Mouse (Mus musculus): ENCODE data around the gene Gpr89.

Gpr89 gene

DNA sequence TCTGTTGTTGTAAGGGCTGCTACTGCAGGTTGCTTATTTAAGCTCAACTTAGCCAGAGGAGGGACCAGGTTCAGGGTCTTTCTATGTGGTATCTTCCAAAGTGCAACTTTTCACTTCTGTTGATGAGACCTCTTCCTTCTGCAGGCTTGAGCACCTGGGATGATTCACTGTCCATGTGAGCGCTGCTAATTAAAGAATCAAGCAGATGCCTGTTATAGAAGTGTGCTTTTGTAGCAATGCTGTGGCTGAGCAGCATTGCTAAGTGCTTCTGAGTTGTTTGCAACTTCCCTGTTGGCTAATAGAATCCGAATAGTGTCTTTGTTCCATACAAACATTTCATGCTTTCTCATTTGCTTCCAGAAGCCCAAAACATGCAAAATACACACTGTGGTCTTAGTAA is 34.9 kb downstream of the Gpr89 start:
- DNase-seq (ENCODE audit: low read depth, low spot score) = no peak

DNA sequence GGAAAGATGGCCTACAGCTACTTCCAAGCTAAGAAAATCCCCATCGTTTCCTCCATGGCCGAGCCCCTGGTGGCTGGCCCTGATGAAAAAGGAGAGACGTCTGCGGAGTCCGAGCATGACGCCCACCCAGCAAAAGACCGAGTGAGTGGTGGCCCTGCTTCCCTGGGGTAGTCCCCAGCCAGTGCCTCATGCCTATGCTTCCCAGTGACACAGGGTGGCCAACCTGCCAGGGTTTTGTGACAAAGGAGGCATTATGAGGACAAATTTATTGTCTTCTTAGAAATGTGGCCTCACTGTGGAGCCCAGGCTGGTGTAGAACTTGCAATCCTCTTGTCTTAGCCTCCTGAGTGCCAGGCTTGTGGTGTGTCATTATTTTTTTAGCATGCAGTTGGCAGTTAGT is 36.1 kb downstream of the Gpr89 start:
- DNase-seq (ENCODE audit: low read depth, low spot score) = no peak

DNA sequence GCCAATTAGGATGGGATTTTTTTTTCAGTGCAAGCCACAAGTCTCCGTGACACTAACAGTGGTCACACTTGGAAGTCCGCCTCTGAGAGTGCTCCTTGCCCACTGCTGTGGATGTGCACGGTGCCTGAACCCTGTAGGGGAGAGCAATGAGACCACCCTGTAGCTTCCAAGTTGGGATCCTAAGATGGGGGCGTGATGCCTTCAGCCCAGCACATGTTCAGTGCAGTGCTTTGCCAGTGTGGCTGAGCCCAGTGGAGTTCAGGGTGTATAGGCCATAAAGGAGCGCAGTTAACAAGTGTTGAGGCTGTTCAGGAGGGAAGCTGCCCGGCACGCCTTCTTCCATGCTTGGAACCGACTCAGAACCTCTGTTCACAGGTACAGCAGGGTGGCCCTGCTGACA is 36.6 kb downstream of the Gpr89 start:
- no peak for DNase-seq (ENCODE audit: low read depth, low spot score)

DNA sequence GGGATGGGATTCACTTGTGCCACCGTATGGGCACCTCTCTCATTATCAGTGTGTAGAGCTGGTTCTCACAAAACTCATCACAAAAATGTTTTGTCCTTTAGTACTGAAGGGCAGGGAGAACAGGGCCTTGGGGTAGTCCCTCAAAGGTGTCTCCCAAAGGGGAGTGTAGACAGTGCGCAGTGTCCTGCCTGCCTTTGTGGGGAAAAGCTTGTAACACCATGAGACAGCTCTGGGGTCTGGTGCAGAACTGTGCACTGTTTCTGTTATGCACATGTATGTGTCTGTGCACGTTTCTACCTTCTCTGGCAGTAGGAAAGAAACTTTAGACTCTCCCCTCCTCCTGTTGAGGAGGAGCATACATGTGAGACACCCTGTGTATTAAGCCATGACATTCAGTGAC is 37.3 kb downstream of the Gpr89 start:
- no peak for DNase-seq (ENCODE audit: low read depth, low spot score)

DNA sequence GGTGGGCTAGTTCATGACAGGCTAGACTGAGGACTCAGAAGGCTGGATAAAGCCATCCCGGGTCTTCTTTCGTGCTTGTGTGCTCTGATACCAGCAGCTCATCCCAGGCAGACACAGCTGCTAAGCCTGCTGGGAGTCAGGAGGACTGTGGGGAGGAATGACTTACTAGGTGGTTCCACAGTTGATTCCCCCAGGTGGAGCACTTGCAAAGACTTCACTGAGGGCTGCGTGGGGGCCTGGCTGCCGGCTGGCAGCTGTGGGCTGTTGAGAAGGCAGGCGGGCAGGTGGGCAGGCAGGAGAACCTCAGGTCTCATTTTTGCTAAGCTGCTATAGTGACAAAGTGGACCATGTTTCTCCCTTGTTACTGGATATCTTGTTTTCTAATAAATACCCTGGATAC is 44.6 kb downstream of the Gpr89 start:
- DNase-seq (ENCODE audit: low read depth, low spot score) = no peak

DNA sequence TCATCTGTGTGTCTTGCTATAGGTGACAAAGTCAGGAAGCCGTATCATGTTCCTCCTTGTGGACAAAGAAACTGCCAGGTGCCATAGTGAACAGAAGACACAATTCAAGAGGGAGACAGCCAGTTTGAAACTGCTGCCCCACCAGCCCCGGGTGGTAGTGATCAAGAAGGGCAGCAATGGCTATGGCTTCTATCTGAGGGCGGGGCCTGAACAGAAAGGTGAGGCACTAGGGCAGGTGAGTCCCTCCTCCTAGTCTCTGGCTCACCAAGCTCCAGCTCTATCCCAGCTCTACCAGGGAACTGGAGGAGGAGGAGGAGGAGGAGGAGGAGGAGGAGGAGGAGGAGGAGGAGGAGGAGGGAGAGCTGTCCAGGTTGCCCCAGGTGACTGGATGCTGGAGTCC is 49.3 kb downstream of the Gpr89 start:
- no peak for DNase-seq (ENCODE audit: low read depth, low spot score)

DNA sequence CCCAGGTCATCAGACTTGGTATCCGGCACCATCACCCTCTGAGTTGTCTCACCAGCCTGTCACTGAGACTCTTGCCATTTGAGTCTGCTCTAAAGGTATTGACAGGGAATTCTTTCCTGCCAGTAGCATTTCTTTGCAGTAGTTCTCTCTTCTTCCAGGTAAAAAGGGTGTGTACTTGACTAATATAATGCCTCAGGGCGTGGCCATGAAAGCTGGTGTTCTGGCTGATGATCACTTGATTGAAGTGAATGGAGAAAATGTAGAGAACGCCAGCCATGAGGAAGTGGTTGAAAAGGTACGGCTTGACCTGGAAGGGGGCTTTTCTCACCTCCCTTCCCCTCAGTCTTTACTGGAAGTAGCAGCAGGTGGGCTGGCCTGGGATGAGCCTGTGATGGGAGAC is 50.8 kb downstream of the Gpr89 start:
- no peak for DNase-seq (ENCODE audit: low read depth, low spot score)

DNA sequence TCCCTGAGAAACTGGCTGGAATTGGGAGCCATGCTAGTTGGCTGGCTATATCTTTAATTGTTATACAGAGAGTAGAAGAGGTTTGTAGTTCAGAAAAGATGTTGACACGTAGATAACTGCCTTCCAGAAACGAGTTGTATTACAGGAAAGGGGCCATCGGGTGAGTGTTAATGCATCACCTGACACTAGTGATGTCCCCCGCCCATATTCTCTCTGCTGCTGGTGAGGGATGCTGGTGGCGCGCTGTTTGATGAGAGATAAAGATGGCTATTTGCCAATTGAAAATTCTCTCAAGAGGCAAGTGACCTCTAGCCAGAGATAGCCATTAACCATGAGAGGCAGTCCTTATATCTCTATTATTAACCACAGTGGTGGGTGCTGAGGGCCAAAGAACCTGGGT is 52.6 kb downstream of the Gpr89 start:
- no peak for DNase-seq (ENCODE audit: low read depth, low spot score)

DNA sequence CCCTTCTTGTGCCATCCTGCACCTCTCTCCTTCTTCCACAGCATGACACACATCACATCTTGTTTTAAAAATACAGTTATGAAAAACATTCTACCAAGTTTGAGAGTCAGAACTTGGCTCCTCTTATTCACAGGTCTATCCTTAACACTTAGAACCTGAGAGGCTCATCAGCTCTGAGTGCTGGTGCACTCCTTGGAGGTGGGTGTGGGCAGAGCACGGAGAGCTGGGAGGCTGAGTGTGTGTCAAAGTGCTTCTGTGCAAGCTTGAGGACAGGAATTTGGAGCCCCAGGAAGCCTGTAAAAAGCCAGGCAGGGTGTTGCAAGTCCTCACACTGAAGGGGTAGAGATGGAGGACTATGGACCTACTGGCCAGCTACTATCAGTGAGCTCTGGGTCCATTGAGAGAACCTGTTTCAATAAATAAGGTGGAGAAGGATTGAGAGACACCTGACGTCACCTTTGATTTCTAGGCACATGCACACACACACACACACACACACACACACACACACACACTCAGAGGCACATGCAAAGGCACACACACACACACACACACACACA is 55.9 kb downstream of the Gpr89 start:
- no peak for DNase-seq (ENCODE audit: low read depth, low spot score)

DNA sequence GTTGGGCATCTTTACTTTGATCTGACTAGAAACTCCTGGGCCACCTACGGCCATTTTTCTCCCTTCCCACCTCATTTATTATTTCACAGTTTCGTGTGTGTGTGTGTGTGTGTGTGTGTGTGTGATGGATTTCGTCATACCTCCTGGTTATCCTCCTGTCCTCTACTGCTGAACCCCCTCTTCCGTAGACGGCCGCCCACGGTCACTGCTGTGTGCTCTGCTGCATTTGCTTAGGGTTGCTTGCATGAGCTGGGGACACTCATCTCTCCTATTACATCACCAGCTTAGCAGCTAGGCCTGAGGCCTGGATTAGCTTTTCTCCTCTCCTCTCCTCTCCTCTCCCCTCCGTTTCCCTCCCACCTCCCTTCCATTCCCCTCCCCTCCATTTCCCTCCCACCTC is 56.7 kb downstream of the Gpr89 start:
- DNase-seq (ENCODE audit: low read depth, low spot score) = no peak

DNA sequence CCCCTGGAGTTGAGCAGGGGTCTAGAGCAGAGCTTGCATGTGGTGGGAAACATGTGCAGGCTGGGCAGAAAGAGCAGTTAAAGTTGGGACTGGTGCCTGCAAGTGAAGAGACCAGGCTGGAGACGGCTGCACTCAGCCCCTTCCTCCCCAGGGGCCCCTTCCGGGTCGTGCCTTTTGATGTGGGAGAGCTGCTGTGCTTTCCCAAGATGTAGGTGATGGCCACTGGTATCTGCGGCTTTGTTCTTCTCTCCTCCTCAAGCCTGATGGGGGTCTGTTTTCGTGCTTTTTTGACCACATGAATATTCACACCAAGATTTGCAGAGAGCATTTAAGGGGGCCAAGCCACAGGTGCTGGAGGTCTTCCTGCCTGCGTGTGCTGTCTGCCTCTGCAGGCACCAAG is 57.5 kb downstream of the Gpr89 start:
- DNase-seq (ENCODE audit: low read depth, low spot score) = no peak

DNA sequence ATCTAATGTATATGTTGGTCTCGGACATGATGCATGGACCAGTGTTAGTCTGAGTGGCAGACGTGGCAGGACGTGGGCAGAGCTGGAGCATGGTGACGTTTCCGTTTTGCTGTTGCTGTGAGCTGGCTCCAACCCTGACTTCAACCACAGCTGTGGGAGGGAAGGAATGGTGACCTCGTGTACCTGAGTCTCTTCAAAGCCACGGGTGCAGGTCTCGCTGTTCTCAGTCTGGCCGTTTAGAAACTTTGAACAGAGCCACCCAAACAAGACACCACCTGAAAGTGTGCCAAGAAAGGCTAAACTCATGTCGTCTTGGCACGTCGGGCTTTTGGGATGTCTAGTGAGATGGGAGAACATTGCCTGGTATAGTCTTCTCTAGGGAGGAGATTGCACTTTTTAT is 58.2 kb downstream of the Gpr89 start:
- DNase-seq (ENCODE audit: low read depth, low spot score) = no peak

DNA sequence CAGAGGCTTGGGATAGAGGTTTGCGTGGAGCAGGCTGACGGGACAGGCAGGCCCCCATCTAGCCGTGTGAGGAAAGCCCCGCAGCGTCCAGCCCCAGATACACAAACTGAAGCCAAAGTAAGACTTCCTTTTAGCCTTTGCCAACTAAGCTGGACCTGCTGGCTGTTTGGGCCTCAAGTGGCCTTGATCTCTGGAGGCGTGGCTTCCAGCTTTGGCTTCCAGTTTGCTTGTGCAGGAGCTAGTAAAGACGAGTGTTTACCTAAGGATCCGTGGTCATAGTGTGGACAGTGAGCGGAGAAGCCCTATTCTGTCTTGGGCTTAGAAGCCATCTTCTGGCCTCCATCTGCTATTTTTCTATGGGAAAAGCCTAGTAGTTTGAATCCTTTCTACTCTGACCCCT is 59.3 kb downstream of the Gpr89 start:
- DNase-seq (ENCODE audit: low read depth, low spot score) = no peak

DNA sequence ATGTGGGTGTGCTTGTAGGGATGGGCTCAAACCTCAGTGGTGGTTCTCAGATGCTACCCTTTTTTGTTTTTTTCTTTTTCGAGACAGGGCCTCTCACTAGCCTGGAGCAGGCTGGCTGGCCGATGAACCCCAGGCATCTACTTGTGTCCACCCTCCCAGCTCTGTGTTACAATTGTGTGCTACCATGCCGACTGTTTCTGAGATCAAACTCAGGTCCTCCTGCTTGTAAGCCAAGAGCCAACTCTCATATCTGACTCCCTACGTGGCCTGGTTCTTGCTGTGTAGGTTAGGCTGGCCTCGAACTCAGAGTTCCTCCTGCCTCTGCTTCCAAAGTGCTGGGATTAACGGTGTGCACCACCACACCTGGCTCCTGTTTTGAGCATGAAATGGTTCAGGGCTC is 60.0 kb downstream of the Gpr89 start:
- no peak for DNase-seq (ENCODE audit: low read depth, low spot score)

DNA sequence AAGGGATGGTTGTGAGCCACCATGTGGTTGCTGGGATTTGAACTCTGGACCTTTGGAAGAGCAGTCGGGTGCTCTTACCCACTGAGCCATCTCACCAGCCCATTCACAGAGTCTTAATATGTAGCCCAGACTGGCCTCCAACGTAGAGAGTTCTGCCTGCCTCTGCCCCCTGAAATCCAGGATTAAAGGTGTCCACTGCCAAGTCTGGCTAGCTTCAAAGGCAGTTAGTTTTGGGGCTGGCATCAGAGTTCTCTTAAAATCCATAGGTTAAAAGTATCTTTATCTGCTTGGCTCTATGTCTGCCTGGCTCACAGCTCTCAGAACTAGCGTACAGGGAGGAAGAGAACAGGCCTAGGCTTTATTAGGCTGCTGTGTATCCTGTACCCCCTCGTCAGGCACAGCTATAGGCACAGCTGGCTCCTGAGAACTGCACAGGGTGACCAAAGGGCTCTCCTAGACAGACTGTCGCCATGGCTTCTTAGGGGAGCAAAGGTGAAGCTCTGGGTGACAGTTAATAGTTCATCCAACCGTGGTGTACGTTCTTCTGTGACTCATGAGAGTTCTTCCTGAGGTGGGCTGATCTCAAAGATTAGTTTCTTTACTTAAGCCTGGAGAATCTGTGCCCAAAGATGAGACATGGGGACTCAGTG is 66.0 kb downstream of the Gpr89 start:
- DNase-seq (ENCODE audit: low read depth, low spot score) = no peak

DNA sequence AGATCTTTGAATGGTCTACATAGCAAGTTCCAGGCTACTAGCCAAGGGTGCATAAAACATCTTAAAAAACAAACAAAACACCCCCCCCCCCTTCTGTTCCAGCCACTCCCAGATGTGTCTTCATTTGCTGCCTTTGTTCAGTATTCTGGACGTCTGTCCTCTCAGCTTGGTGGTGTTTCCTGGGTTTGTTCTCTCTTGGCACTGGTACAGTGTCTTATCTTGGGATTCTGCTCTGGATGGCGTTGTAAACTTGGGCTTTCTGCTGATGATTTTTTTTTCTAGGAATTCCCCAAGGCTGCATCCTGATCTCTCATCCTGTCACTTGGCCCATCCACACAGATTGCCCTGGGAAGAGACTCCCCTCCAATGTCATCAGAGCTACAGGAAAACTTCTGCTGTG is 68.7 kb downstream of the Gpr89 start:
- DNase-seq (ENCODE audit: low read depth, low spot score) = no peak

DNA sequence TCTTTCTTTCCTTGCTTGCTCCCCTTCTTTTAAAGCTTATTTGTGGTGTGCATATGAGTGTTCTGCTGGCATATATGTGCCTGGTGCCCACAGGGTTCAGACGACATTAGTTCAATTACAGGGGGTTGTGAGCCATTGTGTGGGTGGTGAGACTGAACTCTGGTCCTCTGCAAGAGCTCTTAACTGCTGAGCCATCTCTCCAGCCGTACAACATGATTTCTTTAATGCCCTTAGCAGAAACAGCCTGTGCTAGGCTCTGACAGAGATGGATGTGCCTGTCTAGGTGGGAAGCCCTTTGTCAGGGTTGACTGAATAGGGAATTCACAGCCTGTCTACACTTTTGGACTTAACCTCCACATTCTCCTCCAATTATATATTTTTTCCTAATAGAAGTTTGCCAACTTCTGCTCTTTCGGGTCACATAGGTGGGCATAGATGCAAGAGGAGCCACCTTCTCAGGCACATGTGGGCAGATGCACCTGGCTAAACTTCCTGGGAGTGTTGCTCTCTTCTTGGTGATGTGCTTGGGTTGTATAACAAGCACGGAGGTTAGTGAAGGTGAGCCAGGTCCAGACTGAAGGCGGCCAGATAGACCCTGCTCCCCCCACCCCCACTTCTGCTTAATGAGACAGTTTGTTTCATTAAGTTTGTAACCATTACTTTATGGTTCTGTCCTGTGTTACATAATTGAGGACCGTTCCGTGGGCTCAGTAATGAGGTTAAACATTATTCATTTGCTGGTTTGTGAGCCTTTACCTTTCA is 70.4 kb downstream of the Gpr89 start:
- DNase-seq (ENCODE audit: low read depth, low spot score) = no peak

DNA sequence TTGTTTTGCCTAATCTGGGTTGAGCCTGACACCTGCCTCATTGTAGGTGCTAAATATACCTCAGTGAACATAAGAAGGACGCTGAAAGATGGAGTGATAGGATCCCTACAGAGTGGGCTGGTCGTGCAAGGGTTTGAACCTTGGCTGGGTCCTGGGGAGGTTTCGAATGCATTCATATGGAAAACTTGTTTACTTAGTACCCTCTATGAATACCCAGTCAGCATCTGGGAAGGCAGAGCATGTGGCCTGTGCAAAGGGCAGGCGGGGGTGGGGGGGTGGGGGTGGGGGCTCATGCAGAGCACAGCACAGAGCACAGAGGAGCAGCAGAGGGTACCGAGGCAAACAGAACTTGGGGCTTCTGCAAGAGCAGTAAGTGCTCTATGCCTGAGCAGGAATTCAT is 72.2 kb downstream of the Gpr89 start:
- DNase-seq (ENCODE audit: low read depth, low spot score) = no peak

DNA sequence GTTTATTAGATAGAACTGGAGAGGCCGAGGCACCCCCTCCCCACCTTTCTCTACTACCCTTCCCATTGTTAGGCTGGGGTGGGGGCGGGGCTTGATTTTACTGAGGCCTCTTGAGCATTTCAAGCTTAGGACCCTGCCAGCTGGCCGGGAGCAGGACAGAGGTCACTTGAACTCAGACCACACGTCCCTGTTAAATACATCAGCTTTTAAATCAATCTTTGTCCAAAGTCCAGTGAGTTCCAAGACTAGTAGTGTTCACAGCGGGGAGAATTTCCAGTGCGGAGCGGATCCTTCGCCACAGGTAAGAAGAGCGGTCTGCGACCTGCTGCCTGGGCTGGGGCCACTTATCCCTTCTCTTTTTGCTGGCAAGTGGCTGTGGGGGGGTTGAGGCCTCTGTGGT is 75.3 kb downstream of the Gpr89 start:
- DNase-seq (ENCODE audit: low read depth, low spot score) = no peak

DNA sequence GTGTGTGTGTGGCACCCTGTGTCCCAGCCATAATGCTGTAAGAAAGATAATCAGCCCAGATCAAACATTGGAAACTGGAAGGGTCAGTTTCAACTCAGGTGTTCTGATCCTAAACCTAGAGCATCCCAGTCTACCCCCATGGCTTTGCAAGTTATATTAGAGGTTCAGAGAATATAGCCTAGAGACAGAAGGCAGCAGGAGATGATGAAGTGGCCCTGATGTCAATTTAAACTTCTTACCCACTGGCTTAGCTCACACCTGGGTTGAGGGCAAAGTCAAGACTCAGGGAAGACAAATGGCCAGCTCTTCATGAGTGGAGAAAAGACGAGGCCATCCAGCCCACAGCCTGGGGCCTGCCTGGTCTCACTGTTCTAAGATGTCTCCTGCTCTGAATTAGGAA is 76.2 kb downstream of the Gpr89 start, which contains the start of the genes Pdzk1 and Cd160:
TSS of gene Pdzk1 (plus strand) at position 301 of the 400 bp plus-strand sequence.
TSS of gene Cd160 (minus strand) at position 368 of the 400 bp plus-strand sequence.
- DNase-seq (ENCODE audit: low read depth, low spot score) = no peak

DNA sequence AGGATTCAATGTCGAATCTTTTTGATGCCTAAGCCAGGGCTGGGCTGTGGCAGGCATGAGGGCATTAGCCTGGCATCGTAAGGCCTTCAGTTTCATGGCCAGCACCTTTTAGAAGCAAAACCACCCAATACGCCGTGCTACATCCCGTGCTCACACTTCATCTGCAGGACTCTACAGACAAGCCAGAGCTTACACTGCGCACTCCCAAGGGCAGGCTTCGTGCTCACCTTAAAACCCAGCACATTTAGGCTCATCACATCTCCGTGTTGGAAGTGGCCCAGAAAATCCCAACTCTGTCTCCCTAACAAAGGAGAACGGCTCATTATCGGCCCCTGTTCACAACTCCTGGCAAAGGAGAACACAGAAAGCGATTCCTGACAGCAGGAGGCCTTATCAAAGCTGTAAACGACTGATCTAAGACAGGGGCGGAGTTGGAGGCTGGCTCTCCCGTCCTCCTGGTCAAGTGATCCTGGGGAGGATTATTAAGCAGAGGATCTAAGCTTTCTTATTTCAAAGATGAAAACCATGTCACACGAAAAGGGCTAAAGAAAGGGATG is 76.8 kb downstream of the Gpr89 start:
- no peak for DNase-seq (ENCODE audit: low read depth, low spot score)

DNA sequence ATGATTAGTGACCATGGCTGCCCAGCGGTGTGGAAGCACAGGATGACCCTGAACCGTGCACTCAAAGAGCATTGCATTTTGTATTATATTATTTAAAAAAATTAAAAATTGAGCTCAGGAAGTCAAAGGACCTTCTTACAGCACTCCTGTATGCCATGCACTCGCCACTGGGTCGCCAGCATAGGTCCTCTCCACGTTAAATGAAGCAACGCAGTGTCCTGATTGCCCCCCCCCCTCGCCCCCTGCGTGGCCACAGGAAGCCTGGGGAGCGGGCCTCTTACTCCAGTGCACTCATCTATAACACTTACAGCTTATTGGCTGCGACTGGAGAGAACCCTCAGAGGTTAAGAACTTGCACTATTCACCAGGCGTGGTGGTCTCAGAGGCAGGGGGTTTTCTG is 79.9 kb downstream of the Gpr89 start:
- DNase-seq (ENCODE audit: low read depth, low spot score) = no peak

DNA sequence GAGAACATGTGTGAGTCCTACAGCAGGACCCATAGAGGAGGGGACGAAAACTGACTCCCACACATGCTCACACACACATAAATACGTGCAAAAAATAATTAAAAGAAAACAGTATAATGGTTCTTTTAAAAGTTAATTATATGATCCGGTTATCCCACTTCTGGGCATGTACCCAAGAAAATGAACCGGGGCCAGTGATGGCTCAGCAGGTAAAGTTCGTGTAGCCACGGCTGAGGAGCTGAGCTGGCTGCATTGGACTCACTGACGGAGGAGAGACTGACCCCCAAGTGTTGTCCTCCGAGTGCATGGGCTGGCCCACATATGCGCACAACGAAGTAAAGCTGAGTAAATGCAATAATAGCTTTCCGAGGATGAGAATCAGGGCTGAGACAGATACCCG is 80.5 kb downstream of the Gpr89 start:
- DNase-seq (ENCODE audit: low read depth, low spot score) = no peak

All from A20 (cell line).